Mouse (Mus musculus): ENCODE measurements around the gene Zcchc14. TPM values are rescaled to one million over a fixed set of nuclear protein-coding genes. Genes with fewer than 3 reads are reported as not detected.
"Not testable (repeated sequence)": the region's sequence is repeated elsewhere in the genome, so short reads cannot be mapped to it uniquely, and the experiment has no call there.

Zcchc14 gene
- total and polyA plus RNA-seq, 3 experiments = 0.22 TPM; not detected in 2

DNA sequence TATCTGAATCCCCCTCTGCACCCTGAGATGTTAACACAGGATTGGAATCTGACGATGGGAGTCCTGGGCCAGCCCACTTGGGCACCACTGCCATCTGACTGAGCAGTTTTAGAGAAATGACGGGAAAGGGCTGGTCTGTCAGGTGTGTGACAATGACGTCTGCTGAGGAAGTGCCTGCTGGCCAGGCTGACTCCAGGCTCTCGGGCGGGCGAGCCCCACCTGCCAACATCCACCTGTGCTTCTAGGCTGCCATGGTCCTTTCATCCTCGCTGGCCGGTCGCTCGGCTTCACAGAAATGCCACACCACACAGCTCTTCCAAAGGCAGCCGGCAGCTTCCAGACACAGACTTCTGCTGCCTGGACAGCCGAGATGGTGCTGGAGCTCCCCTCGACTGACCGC, 52.9 kb downstream of the Zcchc14 start:
- TF ChIP-seq TAL1 (conservative IDR thresholded peaks at IDR 0.05; ENCODE audit: low read depth, low read length) (no peak), CTCF (IDR thresholded peaks at IDR 0.05; ENCODE audit: low read depth, low read length) (no peak)
- H3K4me1 ChIP-seq (ENCODE audit: insufficient read depth, low read depth, low read length) = no peaks in the 10 kb centered on the region
- DNase-seq (ENCODE audit: low spot score) (no peak), ATAC-seq (ENCODE audit: extremely low read depth, insufficient number of reproducible peaks, low FRiP score, poor library complexity, severe bottlenecking) (no peak)
- H3K27me3 ChIP-seq (ENCODE audit: insufficient read depth, low read length) = no peaks in the 10 kb centered on the region; the same call in 1 of the 2 replicates
- no peak overlapping the region for H3K4me3 ChIP-seq (ENCODE audit: low read depth, low read length)
- peaks cover 45% of the 10 kb centered on the region for H3K36me3 ChIP-seq (replicated peaks)
- H3K9me3 ChIP-seq (replicated peaks) = no peaks in the 10 kb centered on the region

DNA sequence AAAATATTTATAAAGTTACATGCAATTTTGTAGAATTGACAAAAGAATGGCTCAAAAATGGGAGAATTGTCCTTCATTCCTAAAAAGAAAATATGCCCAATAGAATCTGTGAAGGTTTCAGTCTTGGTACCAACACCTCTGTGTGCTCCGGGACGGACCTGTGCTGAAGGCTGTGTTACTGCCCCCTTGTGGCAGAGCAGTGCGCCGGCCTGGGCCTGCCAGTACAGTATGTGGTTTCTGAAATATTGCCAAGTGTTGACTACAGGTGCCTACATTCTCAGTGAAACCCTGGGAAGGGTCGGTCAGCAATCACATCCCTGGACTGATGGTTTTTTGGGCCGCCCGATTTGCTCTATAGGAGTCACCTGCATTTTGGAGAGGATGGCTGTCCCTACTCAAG, 53.8 kb downstream of the Zcchc14 start:
- H3K4me1 ChIP-seq (ENCODE audit: insufficient read depth, low read depth, low read length) = no peaks in the 10 kb centered on the region
- peak; percentile 41 for DNase-seq (ENCODE audit: low spot score)
- TF ChIP-seq CTCF (IDR thresholded peaks at IDR 0.05; ENCODE audit: low read depth, low read length) (peak; percentile 61), GATA2 (IDR thresholded peaks at IDR 0.05; ENCODE audit: borderline replicate concordance, low read depth, low read length) (no peak), GATA1 (IDR thresholded peaks at IDR 0.05; ENCODE audit: borderline replicate concordance, low read length) (no peak)
- peaks cover 54% of the 10 kb centered on the region for H3K36me3 ChIP-seq (replicated peaks)
- ATAC-seq (ENCODE audit: extremely low read depth, insufficient number of reproducible peaks, low FRiP score, poor library complexity, severe bottlenecking) = peak; percentile 72; the same call in 1 of the 2 replicates
- H3K4me3 ChIP-seq (ENCODE audit: low read depth, low read length) = no peak overlapping the region
- no peaks in the 10 kb centered on the region for H3K27me3 ChIP-seq (ENCODE audit: insufficient read depth, low read length)
- H3K9me3 ChIP-seq (replicated peaks) = no peaks in the 10 kb centered on the region

DNA sequence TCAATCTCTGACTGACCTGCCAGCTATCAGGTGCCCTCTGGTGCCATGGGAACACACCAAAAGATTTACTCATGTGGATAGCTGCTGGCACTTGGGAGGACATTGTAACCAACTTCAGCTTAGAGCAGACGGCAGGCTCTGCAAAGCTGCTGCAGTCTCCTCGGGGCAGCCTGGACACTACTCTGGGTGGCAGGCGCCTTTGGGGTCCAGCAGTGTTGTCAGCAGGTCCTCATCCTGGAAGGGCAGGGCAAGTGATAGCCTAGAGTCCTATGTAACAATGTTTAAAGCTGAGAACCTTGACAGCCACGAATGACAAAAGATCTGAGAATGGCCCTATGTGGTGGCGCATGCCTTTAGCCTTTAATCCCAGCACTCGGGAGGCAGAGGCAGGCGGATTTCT, 54.5 kb downstream of the Zcchc14 start:
- Histone ChIP-seq H3K36me3 (replicated peaks) (peaks cover 61% of the 10 kb centered on the region), H3K4me3 (ENCODE audit: low read depth, low read length) (no peak overlapping the region), H3K4me1 (ENCODE audit: insufficient read depth, low read depth, low read length) (no peaks in the 10 kb centered on the region), H3K9me3 (replicated peaks) (no peaks in the 10 kb centered on the region), H3K27me3 (ENCODE audit: insufficient read depth, low read length) (no peaks in the 10 kb centered on the region)
- DNase-seq (ENCODE audit: low spot score) (no peak), ATAC-seq (ENCODE audit: extremely low read depth, insufficient number of reproducible peaks, low FRiP score, poor library complexity, severe bottlenecking) (no peak)
- TF ChIP-seq POLR2AphosphoS5 (IDR thresholded peaks at IDR 0.05; ENCODE audit: insufficient replicate concordance, low read depth, low read length) (no peak), TAL1 (conservative IDR thresholded peaks at IDR 0.05; ENCODE audit: low read depth, low read length) (no peak), GATA1 (IDR thresholded peaks at IDR 0.05; ENCODE audit: borderline replicate concordance, low read length) (no peak), GATA2 (IDR thresholded peaks at IDR 0.05; ENCODE audit: borderline replicate concordance, low read depth, low read length) (no peak), CTCF (IDR thresholded peaks at IDR 0.05; ENCODE audit: low read depth, low read length) (no peak)

DNA sequence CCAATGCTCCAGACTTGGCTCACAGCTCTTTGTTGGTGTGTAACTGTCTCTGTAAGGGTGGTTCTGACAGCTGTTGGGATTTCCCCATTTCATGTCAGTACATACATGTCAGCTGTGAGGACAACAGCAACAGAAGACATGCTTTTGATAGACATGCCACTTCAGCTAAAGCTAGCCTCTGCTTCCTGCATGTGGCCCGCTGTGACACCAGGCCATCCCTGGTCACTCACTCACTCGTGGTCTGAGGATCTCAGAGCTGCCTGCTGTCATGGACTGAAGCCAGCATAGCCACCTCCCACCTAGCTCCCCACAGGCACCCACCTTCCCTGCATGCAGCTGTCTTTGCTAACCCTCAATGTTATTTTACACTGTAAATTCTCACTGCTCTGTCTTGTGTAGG, 55.2 kb downstream of the Zcchc14 start:
- not testable (repeated sequence) for H3K9me3 ChIP-seq (replicated peaks); H3K4me3 ChIP-seq (ENCODE audit: low read depth, low read length); H3K4me1 ChIP-seq (ENCODE audit: insufficient read depth, low read depth, low read length); ATAC-seq (ENCODE audit: extremely low read depth, insufficient number of reproducible peaks, low FRiP score, poor library complexity, severe bottlenecking); H3K27me3 ChIP-seq (ENCODE audit: insufficient read depth, low read length); DNase-seq (ENCODE audit: low spot score)
- peaks cover 68% of the 10 kb centered on the region for H3K36me3 ChIP-seq (replicated peaks)

DNA sequence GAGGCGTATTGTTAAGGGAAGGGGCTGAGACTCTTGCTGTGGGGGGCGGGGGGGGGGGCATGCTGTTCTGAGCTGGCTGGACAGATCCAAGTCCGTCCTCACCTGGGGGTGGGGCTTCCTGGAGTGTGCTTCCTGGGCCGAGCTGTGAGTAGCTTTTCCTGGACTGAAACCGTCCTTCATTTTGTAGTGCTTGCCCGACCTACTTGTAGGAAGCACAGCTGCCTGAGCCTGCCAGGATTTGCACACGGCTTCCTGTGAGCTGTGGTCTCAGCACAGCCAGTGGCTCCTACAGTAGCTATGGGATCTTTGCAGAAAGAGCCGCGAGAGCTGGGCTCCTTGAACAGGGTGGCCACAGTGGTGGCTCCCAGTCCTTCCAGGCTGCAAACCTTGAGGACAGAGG, 58.7 kb downstream of the Zcchc14 start:
- H3K4me1 ChIP-seq (ENCODE audit: insufficient read depth, low read depth, low read length) = peaks cover 32% of the 10 kb centered on the region
- H3K4me3 ChIP-seq (ENCODE audit: low read depth, low read length) = no peak overlapping the region
- no peak for DNase-seq (ENCODE audit: low spot score)
- H3K36me3 ChIP-seq (replicated peaks) = peaks cover 67% of the 10 kb centered on the region
- no peaks in the 10 kb centered on the region for H3K27me3 ChIP-seq (ENCODE audit: insufficient read depth, low read length)
- no peak for ATAC-seq (ENCODE audit: extremely low read depth, insufficient number of reproducible peaks, low FRiP score, poor library complexity, severe bottlenecking)
- no peak for TF ChIP-seq POLR2AphosphoS5 (IDR thresholded peaks at IDR 0.05; ENCODE audit: insufficient replicate concordance, low read depth, low read length)
- no peak for TF ChIP-seq GATA2 (IDR thresholded peaks at IDR 0.05; ENCODE audit: borderline replicate concordance, low read depth, low read length)
- TF ChIP-seq CTCF (IDR thresholded peaks at IDR 0.05; ENCODE audit: low read depth, low read length) = no peak
- no peak for TF ChIP-seq GATA1 (IDR thresholded peaks at IDR 0.05; ENCODE audit: borderline replicate concordance, low read length)
- TF ChIP-seq TAL1 (conservative IDR thresholded peaks at IDR 0.05; ENCODE audit: low read depth, low read length) = no peak
- H3K9me3 ChIP-seq (replicated peaks) = no peaks in the 10 kb centered on the region

DNA sequence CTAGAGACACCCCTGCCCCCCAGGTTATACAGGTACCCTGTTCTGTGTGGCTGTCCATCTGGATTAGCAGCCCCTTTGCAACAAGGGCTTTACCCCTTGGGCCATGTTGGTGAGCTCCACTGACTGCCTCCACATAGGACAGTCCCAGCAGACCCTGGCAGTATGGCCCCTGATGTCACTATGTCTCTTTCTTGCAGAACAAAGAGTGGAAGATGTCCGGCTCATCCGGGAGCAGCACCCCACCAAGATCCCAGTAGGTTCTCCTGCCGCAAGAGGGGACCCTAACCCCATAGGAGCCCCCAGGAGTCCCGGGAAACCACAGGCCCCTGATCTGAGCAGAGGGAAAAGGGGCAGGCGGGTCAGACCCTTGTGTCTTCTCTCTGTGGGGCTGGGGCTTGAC, 59.4 kb downstream of the Zcchc14 start:
- no peak overlapping the region; the same call in 1 of the 2 replicates for H3K4me3 ChIP-seq (ENCODE audit: low read depth, low read length)
- DNase-seq (ENCODE audit: low spot score) (no peak), ATAC-seq (ENCODE audit: extremely low read depth, insufficient number of reproducible peaks, low FRiP score, poor library complexity, severe bottlenecking) (no peak)
- H3K36me3 ChIP-seq (replicated peaks) = peaks cover 63% of the 10 kb centered on the region
- H3K4me1 ChIP-seq (ENCODE audit: insufficient read depth, low read depth, low read length) = peaks cover 38% of the 10 kb centered on the region
- no peaks in the 10 kb centered on the region for H3K27me3 ChIP-seq (ENCODE audit: insufficient read depth, low read length)
- H3K9me3 ChIP-seq (replicated peaks) = no peaks in the 10 kb centered on the region
- TF ChIP-seq POLR2AphosphoS5 (IDR thresholded peaks at IDR 0.05; ENCODE audit: insufficient replicate concordance, low read depth, low read length) = no peak
- no peak for TF ChIP-seq GATA2 (IDR thresholded peaks at IDR 0.05; ENCODE audit: borderline replicate concordance, low read depth, low read length)

DNA sequence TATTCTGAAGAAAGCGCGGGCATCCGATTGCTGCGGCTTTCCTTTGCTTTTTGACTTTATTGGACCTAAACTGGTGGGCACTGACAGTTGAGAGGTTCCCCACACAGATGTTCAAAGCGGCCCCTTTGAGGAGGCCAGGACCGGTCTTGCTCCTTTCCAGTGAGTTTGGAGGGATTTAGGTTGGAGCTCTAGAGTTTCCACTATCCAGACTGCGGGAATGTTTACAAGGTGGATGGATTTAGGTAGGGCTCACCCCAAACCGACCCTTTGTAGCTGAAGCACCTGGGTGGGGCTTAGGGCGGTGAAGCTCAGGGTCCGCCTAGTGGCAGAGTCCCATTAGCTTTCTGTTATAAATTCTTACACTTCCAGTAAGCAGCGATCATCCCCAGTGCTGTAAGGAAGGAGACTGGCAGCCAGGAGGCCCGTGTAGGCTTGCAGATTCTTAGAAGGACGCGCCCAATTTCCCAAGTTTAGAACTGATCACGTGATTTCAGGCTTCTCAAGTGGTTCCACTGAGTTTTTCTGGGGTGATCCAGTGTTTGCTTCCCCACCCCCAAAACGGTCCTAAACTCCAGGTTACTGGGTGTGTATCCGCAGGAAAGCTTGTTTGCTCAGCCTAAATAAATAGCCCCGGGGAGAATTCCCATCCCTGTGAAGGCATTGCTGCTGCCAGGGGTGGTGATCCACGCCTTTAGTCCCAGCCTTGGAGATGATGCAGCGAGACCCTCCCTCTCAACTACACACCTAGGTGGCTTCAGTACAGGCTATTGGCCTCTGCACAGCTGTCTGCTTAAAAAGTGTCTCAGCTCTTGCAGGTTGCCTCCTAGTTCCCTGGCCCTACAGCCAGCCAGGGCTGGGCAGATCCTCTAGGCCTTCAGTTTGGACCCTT, 61.3 kb downstream of the Zcchc14 start:
- peak; percentile 78 for ATAC-seq (ENCODE audit: extremely low read depth, insufficient number of reproducible peaks, low FRiP score, poor library complexity, severe bottlenecking)
- H3K27me3 ChIP-seq (ENCODE audit: insufficient read depth, low read length) = no peaks in the 10 kb centered on the region
- peak; percentile 80 for DNase-seq (ENCODE audit: low spot score)
- H3K4me1 ChIP-seq (ENCODE audit: insufficient read depth, low read depth, low read length) = peaks cover 38% of the 10 kb centered on the region
- H3K36me3 ChIP-seq (replicated peaks) = peaks cover 48% of the 10 kb centered on the region
- H3K4me3 ChIP-seq (ENCODE audit: low read depth, low read length) = peak overlapping the region; percentile 96
- TF ChIP-seq GATA1 (IDR thresholded peaks at IDR 0.05; ENCODE audit: borderline replicate concordance, low read length) = no peak
- no peak for TF ChIP-seq GATA2 (IDR thresholded peaks at IDR 0.05; ENCODE audit: borderline replicate concordance, low read depth, low read length)
- no peak for TF ChIP-seq TAL1 (conservative IDR thresholded peaks at IDR 0.05; ENCODE audit: low read depth, low read length)
- no peak for TF ChIP-seq CTCF (IDR thresholded peaks at IDR 0.05; ENCODE audit: low read depth, low read length)
- no peak for TF ChIP-seq POLR2AphosphoS5 (IDR thresholded peaks at IDR 0.05; ENCODE audit: insufficient replicate concordance, low read depth, low read length)
- no peaks in the 10 kb centered on the region for H3K9me3 ChIP-seq (replicated peaks)

Data from G1E (cell line).